Mouse (Mus musculus): ENCODE measurements around the gene Gimap5. TPM values are rescaled to one million over a fixed set of nuclear protein-coding genes. Genes with fewer than 3 reads are reported as not detected.
A peak's percentile ranks its signal among the peaks of the same experiment; 100 is the strongest.

The Gimap5 gene
- 4.7 and 7.9 TPM in 2 replicates for polyA plus RNA-seq (2011; ENCODE audit: insufficient read depth, insufficient read length, low replicate concordance, missing spikeins)

GRCm38 (mm10) chr6:48745959-48746889 lies at the start of gene Gimap5:
Gene Gimap5, plus strand, starts transcription at chr6:48746197.
- WGBS = 2% methylated on average over 16 of the region's 16 CpGs
- TF ChIP-seq POLR2A (IDR thresholded peaks at IDR 0.05; ENCODE audit: borderline replicate concordance, control insufficient read depth, low read depth, low read length) (no peak; the same call in 1 of the 2 replicates), CTCF (IDR thresholded peaks at IDR 0.05; ENCODE audit: control insufficient read depth, insufficient read depth, low read length) (0 out of 2 replicates have a peak, but pooled peaks have one; percentile 10)
- H3K4me1 ChIP-seq (ENCODE audit: control insufficient read depth, insufficient read depth, low read length) = peaks cover 3% of the 10 kb centered on the region
- H3K27ac ChIP-seq (ENCODE audit: control insufficient read depth, insufficient read depth, low read depth, low read length, poor library complexity) = peak within 1 kb of the TSS; percentile 91
- peak within 1 kb of the TSS; percentile 67 for H3K4me3 ChIP-seq (replicated peaks; ENCODE audit: control insufficient read depth, low read depth, low read length)

- H3K27ac ChIP-seq (ENCODE audit: control insufficient read depth, insufficient read depth, low read depth, low read length, poor library complexity) = no peak overlapping the region
- TF ChIP-seq POLR2A (IDR thresholded peaks at IDR 0.05; ENCODE audit: borderline replicate concordance, control insufficient read depth, low read depth, low read length) (no peak), CTCF (IDR thresholded peaks at IDR 0.05; ENCODE audit: control insufficient read depth, insufficient read depth, low read length) (no peak)
- 80% methylated on average over 4 of the region's 4 CpGs for WGBS
- H3K4me3 ChIP-seq (replicated peaks; ENCODE audit: control insufficient read depth, low read depth, low read length) = no peak overlapping the region
- H3K4me1 ChIP-seq (ENCODE audit: control insufficient read depth, insufficient read depth, low read length) = peaks cover 6% of the 10 kb centered on the region
Measured at GRCm38 (mm10) chr6:48696830-48697554, 49.0 kb upstream of the Gimap5 start.

- WGBS = 56% methylated on average over 1 of the region's 1 CpGs
- TF ChIP-seq CTCF (IDR thresholded peaks at IDR 0.05; ENCODE audit: control insufficient read depth, insufficient read depth, low read length) (no peak), POLR2A (IDR thresholded peaks at IDR 0.05; ENCODE audit: borderline replicate concordance, control insufficient read depth, low read depth, low read length) (no peak)
- H3K4me1 ChIP-seq (ENCODE audit: control insufficient read depth, insufficient read depth, low read length) = peaks cover 6% of the 10 kb centered on the region
Measured at GRCm38 (mm10) chr6:48697555-48697930, 48.5 kb upstream of the Gimap5 start.

GRCm38 (mm10) chr6:48698066-48698856 lies 47.7 kb upstream of the Gimap5 start:
- no peak for TF ChIP-seq CTCF (IDR thresholded peaks at IDR 0.05; ENCODE audit: control insufficient read depth, insufficient read depth, low read length)
- no peak for TF ChIP-seq POLR2A (IDR thresholded peaks at IDR 0.05; ENCODE audit: borderline replicate concordance, control insufficient read depth, low read depth, low read length)
- no peak overlapping the region for H3K27ac ChIP-seq (ENCODE audit: control insufficient read depth, insufficient read depth, low read depth, low read length, poor library complexity)
- no peak overlapping the region for H3K4me3 ChIP-seq (replicated peaks; ENCODE audit: control insufficient read depth, low read depth, low read length)
- WGBS = 44% methylated on average over 7 of the region's 7 CpGs
- H3K4me1 ChIP-seq (ENCODE audit: control insufficient read depth, insufficient read depth, low read length) = peaks cover 6% of the 10 kb centered on the region

More at GRCm38 (mm10) chr6:48697555-48697930, 48.5 kb upstream of the Gimap5 start:
- Histone ChIP-seq H3K27ac (ENCODE audit: control insufficient read depth, insufficient read depth, low read depth, low read length, poor library complexity) (no peak overlapping the region), H3K4me3 (replicated peaks; ENCODE audit: control insufficient read depth, low read depth, low read length) (no peak overlapping the region)

GRCm38 (mm10) chr6:48698888-48699287 lies 47.1 kb upstream of the Gimap5 start:
- no peak for TF ChIP-seq POLR2A (IDR thresholded peaks at IDR 0.05; ENCODE audit: borderline replicate concordance, control insufficient read depth, low read depth, low read length)
- TF ChIP-seq CTCF (IDR thresholded peaks at IDR 0.05; ENCODE audit: control insufficient read depth, insufficient read depth, low read length) = no peak
- WGBS = 7% methylated on average over 3 of the region's 3 CpGs
- no peak overlapping the region for H3K4me3 ChIP-seq (replicated peaks; ENCODE audit: control insufficient read depth, low read depth, low read length)
- peaks cover 6% of the 10 kb centered on the region for H3K4me1 ChIP-seq (ENCODE audit: control insufficient read depth, insufficient read depth, low read length)
- H3K27ac ChIP-seq (ENCODE audit: control insufficient read depth, insufficient read depth, low read depth, low read length, poor library complexity) = no peak overlapping the region

GRCm38 (mm10) chr6:48700251-48701075 lies 45.5 kb upstream of the Gimap5 start:
- H3K27ac ChIP-seq (ENCODE audit: control insufficient read depth, insufficient read depth, low read depth, low read length, poor library complexity) = peak overlapping the region; percentile 82
- H3K4me3 ChIP-seq (replicated peaks; ENCODE audit: control insufficient read depth, low read depth, low read length) = no peak overlapping the region
- WGBS = 12% methylated on average over 5 of the region's 5 CpGs
- peaks cover 4% of the 10 kb centered on the region for H3K4me1 ChIP-seq (ENCODE audit: control insufficient read depth, insufficient read depth, low read length)
- TF ChIP-seq POLR2A (IDR thresholded peaks at IDR 0.05; ENCODE audit: borderline replicate concordance, control insufficient read depth, low read depth, low read length) (no peak), CTCF (IDR thresholded peaks at IDR 0.05; ENCODE audit: control insufficient read depth, insufficient read depth, low read length) (no peak)

GRCm38 (mm10) chr6:48702146-48702545 lies 43.9 kb upstream of the Gimap5 start:
- H3K27ac ChIP-seq (ENCODE audit: control insufficient read depth, insufficient read depth, low read depth, low read length, poor library complexity) = no peak overlapping the region; the same call in 1 of the 2 replicates
- peaks cover 4% of the 10 kb centered on the region for H3K4me1 ChIP-seq (ENCODE audit: control insufficient read depth, insufficient read depth, low read length)
- TF ChIP-seq POLR2A (IDR thresholded peaks at IDR 0.05; ENCODE audit: borderline replicate concordance, control insufficient read depth, low read depth, low read length) = no peak
- no peak for TF ChIP-seq CTCF (IDR thresholded peaks at IDR 0.05; ENCODE audit: control insufficient read depth, insufficient read depth, low read length)
- no peak overlapping the region for H3K4me3 ChIP-seq (replicated peaks; ENCODE audit: control insufficient read depth, low read depth, low read length)
- 82% methylated on average over 7 of the region's 7 CpGs for WGBS
